Mouse (Mus musculus): ENCODE data around the gene 2510002D24Rik.

DNA sequence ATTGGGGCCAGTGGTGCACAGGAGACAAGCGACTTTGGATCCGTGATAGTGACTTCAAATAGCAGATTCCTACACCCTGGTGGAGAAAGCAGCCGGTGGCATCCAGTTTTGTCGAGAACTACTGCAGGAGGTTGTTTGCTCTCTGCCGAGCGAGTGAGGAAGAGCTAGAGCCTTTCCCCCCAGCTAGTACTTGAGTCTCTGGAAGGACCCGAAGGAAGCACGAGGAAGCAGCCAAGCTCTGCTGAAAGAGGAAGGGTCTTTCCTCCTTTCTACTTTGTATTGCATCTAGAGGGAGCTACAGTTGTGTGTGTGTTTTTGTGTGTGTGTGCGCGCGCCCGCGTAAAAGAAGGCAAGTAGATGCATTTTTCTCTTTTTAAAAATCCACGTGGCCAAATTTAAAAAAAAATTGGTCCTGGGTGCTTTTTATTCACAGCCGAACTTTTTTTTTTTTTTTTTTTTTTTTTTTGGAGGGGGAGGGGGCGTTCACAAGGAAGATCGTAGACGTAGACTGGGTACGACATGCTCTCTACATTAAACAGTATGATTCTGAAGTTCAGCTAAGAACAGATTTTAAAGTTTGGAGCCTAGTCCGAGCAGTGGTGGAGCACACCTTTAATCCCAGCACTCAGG lies 41.8 kb downstream of the 2510002D24Rik start:
- no peak for TF ChIP-seq EP300 (optimal IDR thresholded peaks at IDR 0.05)
- no peak; the same call in 1 of the 2 replicates for TF ChIP-seq CTCF (IDR thresholded peaks at IDR 0.05; ENCODE audit: low read depth)

All from stomach, postnatal 0 days (tissue).